Mouse (Mus musculus): ENCODE measurements around the gene Ncaph2. TPM values are rescaled to one million over a fixed set of nuclear protein-coding genes. Genes with fewer than 3 reads are reported as not detected.

Ncaph2 gene
- polyA plus RNA-seq, 1 experiment from 2014 or later = 208 TPM

- DNase-seq (ENCODE audit: extremely low spot score, low spot score) = no peak
- Histone ChIP-seq H3K4me3 (no peak overlapping the region), H3K36me3 (replicated peaks) (peaks cover 51% of the 10 kb centered on the region), H3K27ac (no peak overlapping the region), H3K9me3 (no peaks in the 10 kb centered on the region), H3K4me1 (peaks cover 30% of the 10 kb centered on the region), H3K27me3 (ENCODE audit: poor library complexity, severe bottlenecking) (no peaks in the 10 kb centered on the region)
- 94% methylated on average over 12 of the region's 12 CpGs for WGBS
Observed at GRCm38 (mm10) chr15:89352795-89353194, 2.7 kb upstream of the Ncaph2 start.

- DNase-seq (ENCODE audit: extremely low spot score, low spot score) = no peak
- Histone ChIP-seq H3K27ac (peak overlapping the region; percentile 95; the same call in 1 of the 2 replicates), H3K9me3 (no peaks in the 10 kb centered on the region), H3K4me3 (peak overlapping the region; percentile 69), H3K36me3 (replicated peaks) (peaks cover 58% of the 10 kb centered on the region), H3K27me3 (ENCODE audit: poor library complexity, severe bottlenecking) (no peaks in the 10 kb centered on the region), H3K4me1 (peaks cover 35% of the 10 kb centered on the region)
- WGBS = 96% methylated on average over 16 of the region's 16 CpGs
Observed at GRCm38 (mm10) chr15:89353837-89354236, 1.7 kb upstream of the Ncaph2 start.

- Histone ChIP-seq H3K27me3 (ENCODE audit: poor library complexity, severe bottlenecking) (no peaks in the 10 kb centered on the region), H3K9me3 (no peaks in the 10 kb centered on the region), H3K36me3 (replicated peaks) (peaks cover 63% of the 10 kb centered on the region), H3K4me1 (peaks cover 35% of the 10 kb centered on the region), H3K4me3 (peak overlapping the region; percentile 69), H3K27ac (peak overlapping the region; percentile 95)
- DNase-seq (ENCODE audit: extremely low spot score, low spot score) = no peak
- 86% methylated on average over 7 of the region's 7 CpGs for WGBS
Observed at GRCm38 (mm10) chr15:89354455-89354854, 1.1 kb upstream of the Ncaph2 start.

DNA sequence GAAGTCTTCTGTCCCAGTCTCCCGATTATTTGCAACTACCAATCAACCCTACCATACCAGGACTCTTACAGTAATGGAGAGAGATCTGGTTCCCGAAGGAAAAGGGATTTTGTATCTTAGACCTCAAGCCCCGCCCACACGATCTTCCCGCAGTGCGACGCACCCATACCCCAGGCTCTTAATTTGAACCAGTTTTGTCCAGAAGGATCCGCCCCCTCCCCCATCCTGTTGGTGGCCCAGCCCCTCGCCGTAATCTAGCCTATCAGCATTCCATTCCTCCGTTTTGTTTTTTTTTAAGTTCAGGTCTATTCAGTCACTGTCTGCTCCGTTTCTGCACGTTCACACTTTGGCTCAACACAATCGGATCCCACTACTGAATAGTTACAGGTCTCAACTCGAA lies 853 bp downstream of the Ncaph2 start:
- H3K36me3 ChIP-seq (replicated peaks) = peaks cover 64% of the 10 kb centered on the region
- no peaks in the 10 kb centered on the region for H3K9me3 ChIP-seq
- peak overlapping the region; percentile 69 for H3K4me3 ChIP-seq
- WGBS = under 1% methylated on average over 15 of the region's 15 CpGs
- DNase-seq (ENCODE audit: extremely low spot score, low spot score) = peak; percentile 87
- H3K27me3 ChIP-seq (ENCODE audit: poor library complexity, severe bottlenecking) = no peaks in the 10 kb centered on the region
- H3K27ac ChIP-seq = peak overlapping the region; percentile 95
- peaks cover 35% of the 10 kb centered on the region for H3K4me1 ChIP-seq

DNA sequence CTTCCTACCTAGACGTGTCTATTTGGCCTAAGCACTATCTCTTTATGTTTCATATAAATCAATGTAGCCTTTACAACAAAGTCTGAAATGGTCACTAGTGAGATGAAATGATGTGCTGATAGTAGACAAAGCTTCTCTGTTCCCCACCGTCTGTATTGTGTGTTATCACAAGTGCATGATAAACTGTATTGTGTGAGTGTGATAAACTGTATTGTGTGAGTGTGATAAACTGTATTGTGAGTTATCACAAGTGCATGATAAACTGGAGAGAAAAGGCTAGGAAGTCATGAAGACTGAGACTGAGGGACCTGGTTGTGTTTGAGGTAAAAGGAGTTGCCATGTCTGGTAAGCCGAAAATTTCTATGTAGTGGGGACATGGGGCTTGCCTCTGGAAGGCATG lies 3.3 kb downstream of the Ncaph2 start:
- DNase-seq (ENCODE audit: extremely low spot score, low spot score) = no peak
- peaks cover 33% of the 10 kb centered on the region for H3K4me1 ChIP-seq
- H3K9me3 ChIP-seq = no peaks in the 10 kb centered on the region
- peaks cover 64% of the 10 kb centered on the region for H3K36me3 ChIP-seq (replicated peaks)
- no peaks in the 10 kb centered on the region for H3K27me3 ChIP-seq (ENCODE audit: poor library complexity, severe bottlenecking)
- 88% methylated on average over 3 of the region's 3 CpGs for WGBS
- no peak overlapping the region for H3K27ac ChIP-seq
- no peak overlapping the region for H3K4me3 ChIP-seq

DNA sequence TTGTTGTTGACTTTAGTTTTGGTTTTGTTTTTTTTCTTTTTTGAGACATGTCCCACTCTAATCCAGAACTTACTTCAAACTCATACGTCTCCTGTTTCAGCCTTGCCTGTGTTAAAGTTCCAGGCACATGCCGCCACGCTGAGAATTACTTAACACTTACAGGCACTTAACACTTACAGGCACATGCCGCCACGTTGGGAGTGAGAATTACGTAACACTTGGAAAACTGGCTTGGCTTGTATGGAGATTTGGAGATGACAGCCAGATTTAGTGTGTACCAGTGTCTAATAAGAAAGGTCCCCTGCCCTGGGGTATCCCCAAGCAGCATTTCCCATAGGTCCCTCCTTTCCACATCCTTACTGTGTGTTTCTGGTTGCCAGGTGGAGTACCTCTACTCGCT lies 7.5 kb downstream of the Ncaph2 start:
- Histone ChIP-seq H3K27ac (no peak overlapping the region), H3K9me3 (no peaks in the 10 kb centered on the region), H3K36me3 (replicated peaks) (peaks cover 99% of the 10 kb centered on the region), H3K4me1 (peaks cover 4% of the 10 kb centered on the region; the same call in 1 of the 2 replicates), H3K4me3 (no peak overlapping the region), H3K27me3 (ENCODE audit: poor library complexity, severe bottlenecking) (no peaks in the 10 kb centered on the region)
- WGBS = 96% methylated on average over 7 of the region's 7 CpGs
- DNase-seq (ENCODE audit: extremely low spot score, low spot score) = no peak

DNA sequence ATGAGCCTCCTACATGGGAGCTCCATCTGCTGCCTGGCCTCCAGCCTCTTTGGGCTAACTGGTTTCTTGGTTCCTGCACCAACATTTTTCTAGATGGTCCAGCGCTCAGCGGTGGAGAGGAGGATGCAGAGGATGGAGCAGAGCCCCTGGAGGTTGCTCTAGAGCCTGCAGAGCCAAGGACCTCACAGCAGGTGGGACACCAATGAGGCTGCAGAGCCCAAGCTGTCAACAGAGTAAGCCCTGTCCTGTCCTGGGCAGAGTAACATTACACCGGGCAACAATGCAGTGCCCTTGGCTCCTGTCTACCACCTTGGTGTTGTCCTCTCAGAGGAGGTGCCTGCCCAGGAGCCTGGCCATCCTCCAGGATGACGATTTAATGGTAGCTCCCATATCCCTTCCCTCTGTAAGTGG lies 9.6 kb downstream of the Ncaph2 start:
- Histone ChIP-seq H3K27ac (no peak overlapping the region), H3K4me3 (no peak overlapping the region), H3K9me3 (no peaks in the 10 kb centered on the region), H3K36me3 (replicated peaks) (peaks cover 100% of the 10 kb centered on the region), H3K27me3 (ENCODE audit: poor library complexity, severe bottlenecking) (no peaks in the 10 kb centered on the region), H3K4me1 (no peaks in the 10 kb centered on the region)
- DNase-seq (ENCODE audit: extremely low spot score, low spot score) = no peak
- WGBS = 89% methylated on average over 4 of the region's 4 CpGs

GRCm38 (mm10) chr15:89372068-89372467 lies 16.5 kb downstream of the Ncaph2 start:
- peaks cover 61% of the 10 kb centered on the region for H3K36me3 ChIP-seq (replicated peaks)
- H3K27ac ChIP-seq = no peak overlapping the region
- 89% methylated on average over 13 of the region's 13 CpGs for WGBS
- no peak for DNase-seq (ENCODE audit: extremely low spot score, low spot score)
- peaks cover 35% of the 10 kb centered on the region for H3K4me1 ChIP-seq
- H3K27me3 ChIP-seq (ENCODE audit: poor library complexity, severe bottlenecking) = peaks cover 26% of the 10 kb centered on the region
- peak overlapping the region; percentile 74; the same call in 1 of the 2 replicates for H3K4me3 ChIP-seq
- H3K9me3 ChIP-seq = no peaks in the 10 kb centered on the region

DNA sequence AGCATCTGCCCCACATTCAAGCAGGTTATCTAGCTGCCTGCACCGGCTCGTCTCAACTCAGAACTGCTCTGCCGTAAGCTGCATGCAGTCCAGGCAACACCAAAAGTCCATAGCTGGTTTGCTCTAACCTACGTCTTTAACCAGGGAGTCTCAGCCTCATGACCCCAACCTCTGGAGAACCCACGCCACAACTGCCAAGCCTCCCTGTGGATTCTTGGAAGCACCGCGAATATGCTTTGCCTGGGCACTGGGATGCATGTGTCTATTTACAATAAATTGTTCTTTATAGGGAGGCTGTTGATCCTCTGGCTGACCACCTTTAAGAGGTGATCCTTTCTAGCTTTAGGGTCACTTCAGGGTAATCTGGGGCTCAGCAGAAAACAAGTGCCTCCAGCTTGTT lies 17.0 kb downstream of the Ncaph2 start:
- WGBS = 89% methylated on average over 7 of the region's 7 CpGs

GRCm38 (mm10) chr15:89373027-89373761 lies 17.7 kb downstream of the Ncaph2 start:
- DNase-seq (ENCODE audit: extremely low spot score, low spot score) = peak; percentile 72
- H3K9me3 ChIP-seq = no peaks in the 10 kb centered on the region
- H3K36me3 ChIP-seq (replicated peaks) = peaks cover 50% of the 10 kb centered on the region
- peak overlapping the region; percentile 74 for H3K4me3 ChIP-seq
- 3% methylated on average over 35 of the region's 35 CpGs for WGBS
- peaks cover 38% of the 10 kb centered on the region for H3K27me3 ChIP-seq (ENCODE audit: poor library complexity, severe bottlenecking)
- H3K27ac ChIP-seq = peak overlapping the region; percentile 95
- H3K4me1 ChIP-seq = peaks cover 46% of the 10 kb centered on the region

More for the DNA sequence above, 17.0 kb downstream of the Ncaph2 start:
- H3K27me3 ChIP-seq (ENCODE audit: poor library complexity, severe bottlenecking) = peaks cover 31% of the 10 kb centered on the region
- H3K27ac ChIP-seq = 0 out of 2 replicates have a peak overlapping the region, but pooled peaks have one; percentile 95
- peaks cover 40% of the 10 kb centered on the region for H3K4me1 ChIP-seq
- H3K4me3 ChIP-seq = peak overlapping the region; percentile 74
- no peak for DNase-seq (ENCODE audit: extremely low spot score, low spot score)
- H3K36me3 ChIP-seq (replicated peaks) = peaks cover 56% of the 10 kb centered on the region
- H3K9me3 ChIP-seq = no peaks in the 10 kb centered on the region

- Histone ChIP-seq H3K4me3 (peak within 1 kb of the TSS; percentile 74), H3K4me1 (peaks cover 53% of the 10 kb centered on the region)
- WGBS = under 1% methylated on average over 42 of the region's 42 CpGs
Observed at GRCm38 (mm10) chr15:89373762-89374248, 18.3 kb downstream of the Ncaph2 start, which contains the start of gene Sco2. TSS of gene Sco2 (minus strand) at chr15:89373846.

GRCm38 (mm10) chr15:89374340-89374739 lies 18.8 kb downstream of the Ncaph2 start:
- H3K27me3 ChIP-seq (ENCODE audit: poor library complexity, severe bottlenecking) = peaks cover 49% of the 10 kb centered on the region
- peak overlapping the region; percentile 95 for H3K27ac ChIP-seq
- H3K36me3 ChIP-seq (replicated peaks) = peaks cover 38% of the 10 kb centered on the region
- H3K9me3 ChIP-seq = no peaks in the 10 kb centered on the region
- 49% methylated on average over 9 of the region's 9 CpGs for WGBS
- DNase-seq (ENCODE audit: extremely low spot score, low spot score) = no peak
- peak overlapping the region; percentile 74 for H3K4me3 ChIP-seq
- peaks cover 58% of the 10 kb centered on the region for H3K4me1 ChIP-seq

More at GRCm38 (mm10) chr15:89373762-89374248, 18.3 kb downstream of the Ncaph2 start, which contains the start of gene Sco2:
- peak within 1 kb of the TSS; percentile 95 for H3K27ac ChIP-seq
- H3K9me3 ChIP-seq = no peaks in the 10 kb centered on the region
- peak; percentile 97 for DNase-seq (ENCODE audit: extremely low spot score, low spot score)
- peaks cover 44% of the 10 kb centered on the region for H3K27me3 ChIP-seq (ENCODE audit: poor library complexity, severe bottlenecking)
- peaks cover 44% of the 10 kb centered on the region for H3K36me3 ChIP-seq (replicated peaks)

Data from forebrain, embryonic 10.5 days (tissue).